Mouse (Mus musculus) myocyte (in vitro differentiated cells): Measurements from ENCODE around the gene Fmnl3. TPM values are rescaled to one million over a fixed set of nuclear protein-coding genes. Genes with fewer than 3 reads are reported as not detected.

Experiments used
- H3K27me3 ChIP-seq: one replicate; pipeline ENCODE4 v1.6.1; 2011; ENCODE audit not compliant: control insufficient read depth, insufficient read depth, insufficient read length
- H3K36me3 ChIP-seq: one replicate; pipeline ENCODE4 v1.6.1; 2011; ENCODE audit not compliant: control insufficient read depth, insufficient read depth
- H3K4me2 ChIP-seq: one replicate; pipeline ENCODE4 v1.6.1; 2011; ENCODE audit warnings: low read depth, control low read depth
- H3K4me3 ChIP-seq: one replicate; pipeline ENCODE4 v1.5.1; 2011; ENCODE audit warnings: mild to moderate bottlenecking, control low read depth, moderate library complexity
- H3K79me2 ChIP-seq: one replicate; pipeline ENCODE4 v1.6.1; 2011; ENCODE audit not compliant: control insufficient read depth, insufficient read depth
- H3ac ChIP-seq: one replicate; pipeline ENCODE4 v1.6.1; 2011; ENCODE audit not compliant: control insufficient read depth, insufficient read length
- CEBPB ChIP-seq: IDR thresholded peaks from 2 replicates; pipeline ENCODE4 v1.6.1; 2011; ENCODE audit warnings: mild to moderate bottlenecking, moderate library complexity; ENCODE audit not compliant: poor library complexity, insufficient read depth, severe bottlenecking
- E2F4 ChIP-seq: IDR thresholded peaks from one replicate; pipeline ENCODE4 v1.6.1; 2011; ENCODE audit warnings: mild to moderate bottlenecking, control low read depth, moderate library complexity; ENCODE audit not compliant: insufficient read depth
- MAX ChIP-seq: IDR thresholded peaks from one replicate; pipeline ENCODE4 v1.6.1; 2011; ENCODE audit warnings: low read depth, mild to moderate bottlenecking, control low read depth
- MYOD1 ChIP-seq, 3 experiments: IDR thresholded peaks; one replicate each; pipeline ENCODE4 v1.6.1; 2011; ENCODE audit warnings: control low read depth in 2 of 3, low read depth in 2 of 3, mild to moderate bottlenecking in 2 of 3, moderate library complexity in 1 of 3; ENCODE audit not compliant: insufficient read length in 2 of 3, control insufficient read depth in 1 of 3
- MYOG ChIP-seq, 3 experiments: IDR thresholded peaks; one replicate each; pipeline ENCODE4 v1.6.1; 2011; ENCODE audit warnings: control low read depth in 2 of 3, low read depth in 2 of 3, mild to moderate bottlenecking in 2 of 3; ENCODE audit not compliant: insufficient read length in 2 of 3, control insufficient read depth in 1 of 3, insufficient read depth in 1 of 3
- POLR2A ChIP-seq: IDR thresholded peaks from one replicate; pipeline ENCODE4 v1.6.1; 2011; ENCODE audit warnings: low read depth, mild to moderate bottlenecking, control low read depth, moderate library complexity; ENCODE audit not compliant: insufficient read length
- POLR2AphosphoS2 ChIP-seq: IDR thresholded peaks from one replicate; pipeline ENCODE4 v1.6.1; 2011; ENCODE audit warnings: low read depth, control low read depth; ENCODE audit not compliant: insufficient read length
- REST ChIP-seq: IDR thresholded peaks from one replicate; pipeline ENCODE4 v1.6.1; 2011; ENCODE audit warnings: mild to moderate bottlenecking, control low read depth, moderate library complexity; ENCODE audit not compliant: insufficient read depth, insufficient read length
- SRF ChIP-seq: IDR thresholded peaks from one replicate; pipeline ENCODE4 v1.6.1; 2011; ENCODE audit warnings: low read depth; ENCODE audit not compliant: control insufficient read depth, insufficient read length
- TCF12 ChIP-seq: IDR thresholded peaks from one replicate; pipeline ENCODE4 v1.6.1; 2011; ENCODE audit warnings: mild to moderate bottlenecking, control low read depth; ENCODE audit not compliant: poor library complexity, insufficient read depth, severe bottlenecking
- TCF3 ChIP-seq: IDR thresholded peaks from one replicate; pipeline ENCODE4 v1.6.1; 2011; ENCODE audit warnings: low read depth, control low read depth; ENCODE audit not compliant: insufficient read length
- USF1 ChIP-seq: IDR thresholded peaks from one replicate; pipeline ENCODE4 v1.6.1; 2011; ENCODE audit warnings: low read depth, mild to moderate bottlenecking, control low read depth, moderate library complexity
- polyA plus RNA-seq: library from polyadenylated mRNA; unstranded; fragments of >200 nt; fragmentation: generic; extraction: Trizol; gene quantifications from one replicate; pipeline ENCODE4 v1.2.1, GENCODE M21; 2012; ENCODE audit warnings: missing spikeins

Fmnl3 gene
- polyA plus RNA-seq, 1 experiment, result 62.6 TPM

GRCm38 (mm10) chr15:99352306-99352705 lies 18.0 kb downstream of the Fmnl3 start:
- Histone ChIP-seq H3K79me2 (peaks cover 95% of the 10 kb centered on the region), H3K4me2 (peak overlapping the region; percentile 55), H3K4me3 (no peak overlapping the region), H3ac (no peak overlapping the region), H3K27me3 (no peaks in the 10 kb centered on the region), H3K36me3 (no peaks in the 10 kb centered on the region)
- TF ChIP-seq POLR2AphosphoS2 (no peak), MAX (no peak), MYOG (IDR thresholded peaks at IDR 0.05; ENCODE audit: control insufficient read depth in 1 of 3, insufficient read depth in 1 of 3, insufficient read length in 2 of 3, low read depth in 2 of 3) (peak; percentile 56 to 100 (median 90)), CEBPB (peak; percentile 35; the same call in 1 of the 2 replicates), E2F4 (no peak), SRF (peak; percentile 51), TCF3 (peak; percentile 92), TCF12 (peak; percentile 98), REST (no peak), MYOD1 (IDR thresholded peaks at IDR 0.05; ENCODE audit: control insufficient read depth in 1 of 3, insufficient read length in 2 of 3, low read depth in 2 of 3) (peak; percentile 98 to 99 (median 99)), POLR2A (no peak), USF1 (no peak)

GRCm38 (mm10) chr15:99351610-99352009 lies 18.7 kb downstream of the Fmnl3 start:
- Histone ChIP-seq H3K4me2 (peak overlapping the region; percentile 55), H3K36me3 (no peaks in the 10 kb centered on the region), H3K27me3 (no peaks in the 10 kb centered on the region), H3ac (no peak overlapping the region), H3K79me2 (peaks cover 95% of the 10 kb centered on the region), H3K4me3 (no peak overlapping the region)
- TF ChIP-seq E2F4 (no peak), POLR2AphosphoS2 (no peak), POLR2A (no peak), REST (no peak), CEBPB (no peak), TCF12 (no peak), MYOD1 (IDR thresholded peaks at IDR 0.05; ENCODE audit: control insufficient read depth in 1 of 3, insufficient read length in 2 of 3, low read depth in 2 of 3) (no peak), MAX (no peak), USF1 (no peak), TCF3 (no peak), SRF (no peak), MYOG (IDR thresholded peaks at IDR 0.05; ENCODE audit: control insufficient read depth in 1 of 3, insufficient read depth in 1 of 3, insufficient read length in 2 of 3, low read depth in 2 of 3) (no peak)

- Histone ChIP-seq H3ac (no peak overlapping the region), H3K36me3 (no peaks in the 10 kb centered on the region), H3K4me3 (peak overlapping the region; percentile 5), H3K79me2 (peaks cover 81% of the 10 kb centered on the region), H3K4me2 (peak overlapping the region; percentile 79), H3K27me3 (no peaks in the 10 kb centered on the region)
- TF ChIP-seq MYOG (IDR thresholded peaks at IDR 0.05; ENCODE audit: control insufficient read depth in 1 of 3, insufficient read depth in 1 of 3, insufficient read length in 2 of 3, low read depth in 2 of 3) (peak in 1 of 3 experiments; percentile 79), USF1 (peak; percentile 54), POLR2A (peak; percentile 57), MAX (peak; percentile 23), TCF3 (no peak), POLR2AphosphoS2 (peak; percentile 63), REST (no peak), MYOD1 (IDR thresholded peaks at IDR 0.05; ENCODE audit: control insufficient read depth in 1 of 3, insufficient read length in 2 of 3, low read depth in 2 of 3) (peak in 1 of 3 experiments; percentile 76)
These were observed 25.3 kb downstream of the Fmnl3 start for GRCm38 (mm10) chr15:99344961-99345360.

GRCm38 (mm10) chr15:99344148-99344870 lies 26.0 kb downstream of the Fmnl3 start:
- peak overlapping the region; percentile 79 for H3K4me2 ChIP-seq
- no peaks in the 10 kb centered on the region for H3K27me3 ChIP-seq
- H3K4me3 ChIP-seq, result peak overlapping the region; percentile 5
- TF ChIP-seq USF1, result no peak
- no peak for TF ChIP-seq POLR2AphosphoS2
- TF ChIP-seq REST, result no peak
- no peak for TF ChIP-seq SRF
- H3K36me3 ChIP-seq, result no peaks in the 10 kb centered on the region
- H3ac ChIP-seq, result no peak overlapping the region
- peaks cover 81% of the 10 kb centered on the region for H3K79me2 ChIP-seq
